Mouse (Mus musculus): ENCODE data around the gene Srebf2. TPM values are rescaled to one million over a fixed set of nuclear protein-coding genes. Genes with fewer than 3 reads are reported as not detected.

Srebf2 gene
- polyA plus RNA-seq, 1 experiment from 2014 or later, result 141 TPM

DNA sequence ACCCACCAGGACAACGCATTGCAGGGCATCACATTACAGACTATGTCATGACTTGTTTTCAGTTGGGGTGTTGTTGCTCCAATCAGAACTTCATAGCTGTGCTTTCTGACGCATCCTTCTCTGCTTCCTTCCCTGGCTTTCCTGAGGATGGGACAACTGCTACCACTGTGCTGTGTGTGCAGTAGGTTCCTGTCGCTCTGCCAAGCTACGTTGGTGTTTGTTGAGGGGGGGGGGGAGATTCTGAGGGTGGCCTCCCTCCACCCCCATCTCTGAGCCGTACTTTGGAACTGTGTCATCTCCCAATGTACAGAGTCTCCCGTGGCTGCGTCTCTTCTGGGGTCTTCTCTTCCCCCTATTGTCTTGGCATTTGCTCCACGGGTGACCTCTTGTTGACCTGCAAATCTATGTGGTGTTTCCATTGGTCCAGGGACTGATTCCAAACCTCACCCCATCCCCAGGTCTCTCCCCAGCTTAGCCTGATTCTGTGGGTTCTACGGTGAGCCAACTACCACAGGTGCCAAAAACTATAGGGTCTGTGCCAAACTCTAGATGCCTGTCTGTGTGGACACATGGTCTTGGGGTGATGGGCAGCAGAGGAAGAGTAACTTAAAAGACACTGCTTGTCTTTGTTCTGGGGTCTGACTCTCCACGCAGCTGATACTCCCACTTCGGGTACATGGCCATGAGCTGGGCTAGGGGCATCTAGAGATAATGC is 68.5 kb downstream of the Srebf2 start:
- Histone ChIP-seq H3K9me3 (ENCODE audit: control insufficient read depth, low read length) (no peaks in the 10 kb centered on the region), H3K9ac (replicated peaks; ENCODE audit: low read depth, low read length) (no peak overlapping the region), H3K27ac (ENCODE audit: low read depth, low read length) (no peak overlapping the region), H3K27me3 (ENCODE audit: control insufficient read depth, insufficient read depth, low read length) (peaks cover 39% of the 10 kb centered on the region), H3K36me3 (ENCODE audit: control insufficient read depth, insufficient read depth, low read length) (no peaks in the 10 kb centered on the region), H3K4me3 (ENCODE audit: low read depth, low read length) (no peak overlapping the region), H3K4me2 (ENCODE audit: low read depth, low read length) (no peak overlapping the region), H3K4me1 (ENCODE audit: control insufficient read depth, insufficient read depth, low read length) (peaks cover 17% of the 10 kb centered on the region)
- ATAC-seq (ENCODE audit: low read depth), result no peak
- WGBS, result 42% methylated on average over 11 of the region's 11 CpGs

DNA sequence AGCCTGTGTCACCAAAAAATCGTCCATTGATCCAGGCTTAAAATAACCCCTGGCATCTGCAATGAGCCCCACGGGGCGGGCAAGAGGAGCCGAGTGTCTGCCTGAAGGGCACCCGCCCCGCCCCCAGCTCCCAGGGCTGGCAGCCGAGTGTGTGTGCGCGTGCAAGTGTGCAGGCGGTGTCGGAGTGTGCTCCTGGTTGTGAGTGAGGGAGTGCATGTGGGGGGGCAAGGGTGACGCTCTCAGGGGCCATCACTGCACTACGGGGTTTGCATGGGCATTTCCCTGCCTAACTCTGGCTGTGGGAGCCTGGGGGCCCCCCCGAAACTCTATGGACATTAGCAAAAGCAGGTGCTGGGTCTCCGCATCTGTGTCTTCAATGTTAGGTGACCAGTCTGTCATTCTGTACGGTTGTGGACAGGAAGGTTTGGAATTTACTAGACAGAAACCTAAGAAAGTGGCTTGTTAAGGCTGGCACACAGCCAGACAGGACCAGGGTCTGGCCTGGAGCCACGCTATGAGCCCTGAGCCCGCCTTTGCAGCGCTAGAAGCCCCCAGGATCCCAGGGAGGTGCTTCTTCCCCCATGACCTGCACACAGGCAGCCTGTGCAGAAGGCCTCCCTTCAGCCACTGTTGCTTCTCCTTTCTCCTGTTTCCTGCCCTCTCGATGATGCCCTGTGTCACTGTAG is 69.3 kb downstream of the Srebf2 start:
- no peaks in the 10 kb centered on the region for H3K36me3 ChIP-seq (ENCODE audit: control insufficient read depth, insufficient read depth, low read length)
- H3K4me2 ChIP-seq (ENCODE audit: low read depth, low read length), result no peak overlapping the region
- peaks cover 33% of the 10 kb centered on the region for H3K27me3 ChIP-seq (ENCODE audit: control insufficient read depth, insufficient read depth, low read length)
- ATAC-seq (ENCODE audit: low read depth), result no peak
- peaks cover 17% of the 10 kb centered on the region for H3K4me1 ChIP-seq (ENCODE audit: control insufficient read depth, insufficient read depth, low read length)
- H3K27ac ChIP-seq (ENCODE audit: low read depth, low read length), result no peak overlapping the region
- H3K9me3 ChIP-seq (ENCODE audit: control insufficient read depth, low read length), result no peaks in the 10 kb centered on the region
- H3K4me3 ChIP-seq (ENCODE audit: low read depth, low read length), result no peak overlapping the region
- 45% methylated on average over 20 of the region's 20 CpGs for WGBS
- H3K9ac ChIP-seq (replicated peaks; ENCODE audit: low read depth, low read length), result no peak overlapping the region

DNA sequence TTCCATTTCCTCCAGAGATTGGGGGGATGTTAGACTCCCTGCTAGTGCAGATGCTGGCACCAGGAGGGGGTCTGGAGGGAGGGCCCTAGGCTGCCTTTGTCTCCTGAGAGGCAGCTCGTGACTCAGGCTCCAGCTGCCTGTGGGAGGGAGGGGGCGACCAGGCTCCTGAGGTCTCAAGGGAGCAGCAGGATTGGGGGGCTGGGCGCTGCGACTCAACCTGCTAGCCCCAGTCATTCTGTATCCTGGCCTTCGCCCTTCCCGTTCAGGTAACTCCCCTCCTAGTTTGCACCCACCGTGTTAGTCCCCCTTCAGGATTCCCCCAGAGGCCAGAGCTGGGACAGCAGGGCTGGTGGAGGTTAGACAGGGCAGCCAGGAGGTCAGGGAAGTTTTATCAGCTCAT is 70.1 kb downstream of the Srebf2 start:
- peaks cover 26% of the 10 kb centered on the region for H3K27me3 ChIP-seq (ENCODE audit: control insufficient read depth, insufficient read depth, low read length)
- H3K27ac ChIP-seq (ENCODE audit: low read depth, low read length), result no peak overlapping the region
- H3K9me3 ChIP-seq (ENCODE audit: control insufficient read depth, low read length), result no peaks in the 10 kb centered on the region
- H3K36me3 ChIP-seq (ENCODE audit: control insufficient read depth, insufficient read depth, low read length), result no peaks in the 10 kb centered on the region
- H3K4me1 ChIP-seq (ENCODE audit: control insufficient read depth, insufficient read depth, low read length), result peaks cover 11% of the 10 kb centered on the region
- H3K9ac ChIP-seq (replicated peaks; ENCODE audit: low read depth, low read length), result no peak overlapping the region
- 18% methylated on average over 7 of the region's 7 CpGs for WGBS
- no peak overlapping the region for H3K4me3 ChIP-seq (ENCODE audit: low read depth, low read length)
- ATAC-seq (ENCODE audit: low read depth), result no peak
- no peak overlapping the region for H3K4me2 ChIP-seq (ENCODE audit: low read depth, low read length)

DNA sequence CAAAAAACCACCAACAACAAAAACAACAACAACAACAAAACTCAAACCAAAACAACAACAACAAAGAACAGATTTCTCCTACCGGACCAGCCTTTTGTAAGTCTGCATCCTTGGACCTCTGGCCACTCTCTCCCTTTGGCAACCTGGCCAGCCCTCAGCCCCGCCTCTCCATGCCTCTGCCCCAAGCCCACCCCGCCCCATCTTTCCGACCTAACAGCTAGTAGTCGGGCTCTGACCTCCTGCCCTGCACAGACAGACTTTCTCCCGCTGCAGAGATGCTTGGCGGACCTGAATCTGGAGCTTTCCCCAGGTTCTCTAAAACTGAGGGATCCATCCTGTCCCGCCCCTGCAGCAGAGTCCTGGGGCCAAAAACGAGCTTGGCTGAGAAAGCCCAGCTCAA is 71.0 kb downstream of the Srebf2 start:
- peaks cover 4% of the 10 kb centered on the region; the same call in 1 of the 2 replicates for H3K4me1 ChIP-seq (ENCODE audit: control insufficient read depth, insufficient read depth, low read length)
- H3K4me3 ChIP-seq (ENCODE audit: low read depth, low read length), result no peak overlapping the region
- no peak overlapping the region for H3K4me2 ChIP-seq (ENCODE audit: low read depth, low read length)
- H3K36me3 ChIP-seq (ENCODE audit: control insufficient read depth, insufficient read depth, low read length), result no peaks in the 10 kb centered on the region
- H3K27ac ChIP-seq (ENCODE audit: low read depth, low read length), result no peak overlapping the region
- 29% methylated on average over 9 of the region's 9 CpGs for WGBS
- H3K27me3 ChIP-seq (ENCODE audit: control insufficient read depth, insufficient read depth, low read length), result peaks cover 16% of the 10 kb centered on the region
- no peak overlapping the region for H3K9ac ChIP-seq (replicated peaks; ENCODE audit: low read depth, low read length)
- no peak for ATAC-seq (ENCODE audit: low read depth)
- no peaks in the 10 kb centered on the region for H3K9me3 ChIP-seq (ENCODE audit: control insufficient read depth, low read length)

DNA sequence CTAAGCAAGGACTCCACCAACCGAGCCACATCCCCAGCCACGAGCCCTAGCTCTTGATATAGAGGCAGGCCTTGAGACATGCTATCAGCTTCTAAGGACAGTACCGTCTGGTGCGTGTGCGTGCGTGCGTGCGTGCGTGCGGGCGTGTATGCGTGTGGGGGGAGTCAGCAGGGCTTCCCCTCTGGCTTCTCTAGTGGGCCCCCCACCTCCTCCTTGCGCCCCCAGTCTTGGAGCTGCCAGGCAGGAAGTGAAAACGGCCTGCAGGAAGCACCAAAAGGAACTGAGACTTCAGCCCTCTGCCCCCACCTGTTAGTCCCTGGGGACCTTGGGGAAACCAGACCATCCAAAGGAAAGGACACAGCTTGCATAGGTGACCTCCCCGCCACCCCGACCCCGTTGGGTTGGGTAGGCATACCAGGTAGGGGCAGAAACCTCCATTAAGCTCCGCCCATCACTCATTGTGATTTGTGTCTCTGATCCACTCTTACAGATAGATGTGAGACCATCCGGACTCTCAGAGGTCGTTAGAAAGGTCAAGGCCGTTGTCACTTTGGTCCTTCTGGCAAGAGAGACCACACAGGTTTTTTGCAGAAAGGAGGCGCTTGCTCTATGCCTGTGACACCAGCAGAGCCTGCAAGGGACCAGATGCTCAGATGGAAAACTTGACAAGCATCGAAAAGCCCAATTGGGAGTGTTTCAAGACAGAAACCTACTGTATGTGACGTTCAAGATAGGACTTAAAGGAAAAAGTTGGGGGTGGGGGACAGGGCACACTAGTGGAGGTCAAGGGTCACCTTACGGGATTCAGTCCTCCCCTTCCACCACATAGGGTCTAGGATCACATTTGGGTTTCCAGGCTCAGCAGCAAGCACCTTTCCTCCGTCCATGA is 72.0 kb downstream of the Srebf2 start:
- 77% methylated on average over 26 of the region's 26 CpGs for WGBS
- no peak overlapping the region for H3K9ac ChIP-seq (replicated peaks; ENCODE audit: low read depth, low read length)
- H3K36me3 ChIP-seq (ENCODE audit: control insufficient read depth, insufficient read depth, low read length), result no peaks in the 10 kb centered on the region
- no peak overlapping the region for H3K4me2 ChIP-seq (ENCODE audit: low read depth, low read length)
- no peak overlapping the region for H3K27ac ChIP-seq (ENCODE audit: low read depth, low read length)
- no peak overlapping the region for H3K4me3 ChIP-seq (ENCODE audit: low read depth, low read length)
- H3K4me1 ChIP-seq (ENCODE audit: control insufficient read depth, insufficient read depth, low read length), result peaks cover 6% of the 10 kb centered on the region; the same call in 1 of the 2 replicates
- H3K9me3 ChIP-seq (ENCODE audit: control insufficient read depth, low read length), result no peaks in the 10 kb centered on the region
- no peak for ATAC-seq (ENCODE audit: low read depth)
- H3K27me3 ChIP-seq (ENCODE audit: control insufficient read depth, insufficient read depth, low read length), result peaks cover 7% of the 10 kb centered on the region

DNA sequence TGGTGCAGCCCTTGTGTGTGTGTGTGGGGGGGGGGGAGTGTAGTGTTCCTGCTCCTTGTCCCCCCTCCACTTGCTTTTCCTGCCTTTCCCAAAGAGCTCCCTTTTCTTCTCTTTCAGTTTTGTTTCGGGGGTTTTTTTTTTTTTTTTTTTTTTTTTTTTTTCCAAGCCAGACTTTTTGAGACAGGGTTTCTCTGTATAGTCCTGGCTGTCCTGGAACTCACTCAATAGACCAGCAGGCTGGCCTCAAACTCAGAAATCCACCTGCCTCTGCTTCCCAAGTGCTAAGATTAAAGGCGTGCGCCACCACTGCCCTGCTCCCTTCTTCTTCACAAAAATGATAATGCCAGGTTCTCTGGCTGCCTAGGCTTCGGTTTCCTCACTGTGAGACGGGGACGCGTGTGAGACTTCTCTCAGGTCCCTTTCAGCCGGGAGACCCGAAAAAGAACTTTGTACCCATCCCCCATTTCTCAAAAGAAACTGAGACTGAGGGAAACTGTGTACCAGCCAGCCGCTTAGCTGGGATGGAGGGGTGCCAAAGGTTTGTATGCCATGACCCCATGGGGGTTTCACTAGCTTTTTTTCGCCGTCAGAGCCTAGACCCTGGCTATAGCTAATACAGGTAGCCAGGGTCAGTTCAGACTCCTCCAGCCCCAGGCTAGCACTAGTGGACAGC is 73.2 kb downstream of the Srebf2 start:
- Histone ChIP-seq H3K9ac (replicated peaks; ENCODE audit: low read depth, low read length) (no peak overlapping the region), H3K36me3 (ENCODE audit: control insufficient read depth, insufficient read depth, low read length) (no peaks in the 10 kb centered on the region), H3K27me3 (ENCODE audit: control insufficient read depth, insufficient read depth, low read length) (0 out of 2 replicates have a peak, but pooled peaks cover 7% of the 10 kb centered on the region), H3K4me1 (ENCODE audit: control insufficient read depth, insufficient read depth, low read length) (peaks cover 9% of the 10 kb centered on the region; the same call in 1 of the 2 replicates), H3K4me2 (ENCODE audit: low read depth, low read length) (no peak overlapping the region), H3K9me3 (ENCODE audit: control insufficient read depth, low read length) (no peaks in the 10 kb centered on the region), H3K4me3 (ENCODE audit: low read depth, low read length) (no peak overlapping the region), H3K27ac (ENCODE audit: low read depth, low read length) (no peak overlapping the region)
- 73% methylated on average over 11 of the region's 12 CpGs for WGBS
- ATAC-seq (ENCODE audit: low read depth), result no peak

DNA sequence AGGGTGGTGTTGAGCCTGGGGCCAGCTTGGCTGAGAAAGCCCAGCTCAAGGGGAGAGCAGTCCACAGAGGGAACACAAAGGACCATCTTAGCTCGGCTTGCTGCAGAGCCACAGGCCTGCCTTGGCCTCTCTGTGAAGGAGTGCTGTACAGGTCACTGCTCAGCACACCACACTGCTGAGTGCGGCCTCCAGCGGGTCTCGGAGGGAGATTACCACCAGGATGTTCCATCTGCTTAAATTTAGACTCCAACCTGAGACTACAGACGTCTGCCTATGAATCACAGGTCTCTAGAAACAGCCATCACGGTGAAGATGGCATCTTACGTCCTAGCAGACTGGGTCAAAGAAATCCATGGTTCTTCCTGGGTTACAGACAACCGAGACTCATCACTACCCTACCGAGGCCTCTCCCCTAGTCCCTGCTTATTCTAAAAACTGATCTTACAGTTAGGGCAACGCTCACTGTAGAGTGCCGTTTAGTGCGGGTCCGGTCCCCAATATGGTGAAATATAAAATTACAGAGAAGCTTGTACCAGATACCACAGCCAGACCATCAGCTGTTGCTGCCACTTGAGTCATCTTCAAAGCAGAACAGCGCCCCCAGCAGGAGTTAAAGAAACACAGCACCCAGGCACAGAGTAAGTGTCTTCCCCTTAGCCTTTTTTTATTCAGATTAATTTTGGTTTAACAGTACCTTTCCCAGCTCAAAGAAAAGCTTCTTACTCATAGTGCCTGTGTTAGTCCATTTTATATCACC is 74.3 kb downstream of the Srebf2 start:
- Histone ChIP-seq H3K27me3 (ENCODE audit: control insufficient read depth, insufficient read depth, low read length) (0 out of 2 replicates have a peak, but pooled peaks cover 3% of the 10 kb centered on the region), H3K9ac (replicated peaks; ENCODE audit: low read depth, low read length) (no peak overlapping the region)

DNA sequence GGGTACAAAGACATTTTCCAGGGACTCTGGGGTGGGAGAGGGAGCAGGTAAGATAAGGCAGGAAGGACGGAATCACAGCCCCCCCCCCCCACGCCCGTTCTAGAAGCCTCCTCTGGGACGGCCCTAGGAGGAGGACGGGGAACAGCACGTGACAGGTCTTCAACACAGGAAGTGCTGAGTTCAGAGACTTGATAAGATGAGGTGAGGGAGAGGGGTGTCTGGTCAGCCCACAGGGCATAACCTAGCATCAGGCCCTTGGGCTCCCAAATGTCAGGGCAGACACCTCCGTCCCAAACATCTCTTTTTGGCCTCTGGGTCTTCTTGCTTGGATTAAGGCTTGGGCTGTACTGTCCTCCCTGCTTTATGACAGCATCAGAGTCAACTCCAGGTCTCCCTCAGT is 76.3 kb downstream of the Srebf2 start:
- Histone ChIP-seq H3K9me3 (ENCODE audit: control insufficient read depth, low read length) (no peaks in the 10 kb centered on the region), H3K4me3 (ENCODE audit: low read depth, low read length) (no peak overlapping the region), H3K4me1 (ENCODE audit: control insufficient read depth, insufficient read depth, low read length) (peaks cover 5% of the 10 kb centered on the region; the same call in 1 of the 2 replicates), H3K27ac (ENCODE audit: low read depth, low read length) (no peak overlapping the region), H3K36me3 (ENCODE audit: control insufficient read depth, insufficient read depth, low read length) (no peaks in the 10 kb centered on the region), H3K9ac (replicated peaks; ENCODE audit: low read depth, low read length) (no peak overlapping the region), H3K27me3 (ENCODE audit: control insufficient read depth, insufficient read depth, low read length) (0 out of 2 replicates have a peak, but pooled peaks cover 3% of the 10 kb centered on the region), H3K4me2 (ENCODE audit: low read depth, low read length) (no peak overlapping the region)
- ATAC-seq (ENCODE audit: low read depth), result no peak
- 58% methylated on average over 7 of the region's 7 CpGs for WGBS

More for the DNA sequence above, 74.3 kb downstream of the Srebf2 start:
- ATAC-seq (ENCODE audit: low read depth), result no peak
- 74% methylated on average over 14 of the region's 14 CpGs for WGBS
- H3K27ac ChIP-seq (ENCODE audit: low read depth, low read length), result no peak overlapping the region
- H3K4me3 ChIP-seq (ENCODE audit: low read depth, low read length), result no peak overlapping the region
- no peaks in the 10 kb centered on the region for H3K9me3 ChIP-seq (ENCODE audit: control insufficient read depth, low read length)
- no peaks in the 10 kb centered on the region for H3K36me3 ChIP-seq (ENCODE audit: control insufficient read depth, insufficient read depth, low read length)
- H3K4me2 ChIP-seq (ENCODE audit: low read depth, low read length), result no peak overlapping the region
- H3K4me1 ChIP-seq (ENCODE audit: control insufficient read depth, insufficient read depth, low read length), result peaks cover 9% of the 10 kb centered on the region; the same call in 1 of the 2 replicates

Measured in neural tube, embryonic 14.5 days (tissue).